Mouse (Mus musculus): Measurements from ENCODE around the gene Galr3. TPM values are rescaled to one million over a fixed set of nuclear protein-coding genes. Genes with fewer than 3 reads are reported as not detected.

The Galr3 gene
- total RNA-seq, 1 experiment from 2014 or later, result 1.4 TPM

GRCm38 (mm10) chr15:79050964-79051363 lies 9.3 kb downstream of the Galr3 start:
- no peak for ATAC-seq (replicated peaks; ENCODE audit: low read depth, poor library complexity, severe bottlenecking)

DNA sequence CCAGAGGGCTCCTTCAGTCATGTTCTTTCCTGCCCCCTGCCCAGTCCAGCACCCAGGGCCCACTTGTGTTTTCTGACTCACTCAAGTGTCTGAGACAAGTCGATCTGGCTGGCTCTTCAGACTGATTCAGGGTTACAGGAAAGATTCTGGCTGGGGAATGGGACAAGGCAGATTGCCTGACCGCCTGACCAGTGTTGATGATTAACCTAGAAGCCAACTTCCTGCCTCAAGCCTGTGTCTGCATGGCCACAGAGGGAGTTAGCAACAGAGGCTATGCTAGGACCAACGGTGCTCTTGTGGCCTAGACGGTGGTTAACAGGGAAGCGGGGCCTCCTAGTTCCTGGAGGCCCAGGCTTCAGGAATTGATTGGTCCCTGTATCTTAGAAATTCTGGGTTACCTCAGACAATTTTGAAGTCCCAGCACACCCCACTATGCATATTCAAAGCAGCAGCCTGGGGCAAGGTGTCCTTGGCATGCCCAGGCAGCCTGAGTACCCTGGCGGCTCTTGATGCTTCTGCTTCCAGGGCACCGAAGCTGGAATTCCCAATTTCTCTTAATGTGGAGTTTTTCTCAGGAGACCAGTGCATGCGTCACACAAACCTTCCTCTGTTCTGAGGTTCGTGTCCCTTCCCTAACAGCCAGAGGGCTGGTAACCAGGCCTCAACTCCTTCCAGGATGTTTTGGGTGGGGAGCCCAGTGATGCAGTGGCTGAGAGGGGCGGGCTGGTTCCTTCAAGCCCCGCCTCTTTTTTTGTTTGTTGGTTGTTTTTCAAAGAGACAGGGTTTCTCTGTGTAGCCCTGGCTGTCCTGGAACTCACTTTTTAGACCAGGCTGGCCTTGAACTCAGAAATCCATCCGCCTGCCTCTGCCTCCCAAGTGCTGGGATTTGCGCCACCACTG lies 10.0 kb downstream of the Galr3 start:
- ATAC-seq (replicated peaks; ENCODE audit: low read depth, poor library complexity, severe bottlenecking), result peak; percentile 42

DNA sequence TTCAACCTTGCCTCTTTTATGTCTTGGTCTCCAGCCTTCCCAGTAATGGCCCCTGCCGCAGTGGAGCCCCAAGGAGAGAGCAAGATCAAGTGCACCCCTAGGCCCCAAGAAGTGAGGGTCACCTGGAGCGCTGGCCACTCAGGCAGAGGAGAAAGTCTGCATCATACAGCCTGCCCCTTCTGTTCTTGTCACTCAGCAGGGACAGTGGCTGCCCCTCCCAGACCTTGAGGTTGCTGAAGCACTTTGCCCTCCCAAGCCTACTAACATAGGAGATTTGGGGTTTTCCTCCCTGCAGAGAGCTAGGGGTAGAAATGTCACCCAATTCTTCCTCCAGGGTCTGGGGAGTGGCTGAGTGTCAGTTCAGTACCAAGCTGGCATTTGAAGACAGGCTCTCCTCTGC lies 10.7 kb downstream of the Galr3 start:
- no peak for ATAC-seq (replicated peaks; ENCODE audit: low read depth, poor library complexity, severe bottlenecking)

DNA sequence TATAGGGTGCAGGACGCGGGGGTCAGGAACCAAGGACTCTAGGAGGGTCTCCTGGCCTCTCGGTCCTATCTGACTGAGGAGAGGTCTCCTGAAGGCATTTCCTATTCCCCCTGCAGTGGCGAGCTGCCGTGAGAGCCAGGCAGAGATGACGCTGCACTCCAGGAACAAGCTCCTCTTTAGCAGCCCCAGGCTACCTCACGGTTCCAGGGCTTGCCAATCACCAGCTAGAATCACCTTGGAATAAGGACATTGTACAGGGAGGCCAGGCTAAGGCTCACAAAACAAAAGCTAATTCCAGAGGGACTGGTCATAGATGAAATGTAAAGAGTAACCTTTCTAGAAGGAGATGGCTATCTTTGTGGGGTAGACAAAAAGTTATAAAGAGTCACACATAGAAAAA lies 14.9 kb downstream of the Galr3 start:
- ATAC-seq (replicated peaks; ENCODE audit: low read depth, poor library complexity, severe bottlenecking), result no peak

DNA sequence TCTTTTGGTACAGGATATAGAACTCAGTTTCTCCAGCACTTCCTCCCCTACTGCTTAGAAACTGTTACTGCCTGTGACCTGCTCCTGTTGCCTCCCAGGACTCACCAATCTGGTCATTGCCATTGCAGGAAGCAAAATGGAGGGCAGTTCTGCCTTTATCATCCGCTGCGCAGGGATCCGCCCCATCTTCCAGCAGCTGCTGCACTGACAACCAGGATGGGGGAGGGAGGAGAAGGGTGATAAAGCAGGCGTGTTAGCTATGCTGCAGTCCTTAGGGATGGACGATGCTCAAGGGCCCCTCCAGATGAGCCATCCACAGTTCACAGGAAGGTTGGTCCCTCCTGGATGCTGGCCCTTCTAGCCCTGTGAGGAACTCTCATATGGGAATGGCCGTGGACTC lies 16.2 kb downstream of the Galr3 start:
- ATAC-seq (replicated peaks; ENCODE audit: low read depth, poor library complexity, severe bottlenecking), result no peak

DNA sequence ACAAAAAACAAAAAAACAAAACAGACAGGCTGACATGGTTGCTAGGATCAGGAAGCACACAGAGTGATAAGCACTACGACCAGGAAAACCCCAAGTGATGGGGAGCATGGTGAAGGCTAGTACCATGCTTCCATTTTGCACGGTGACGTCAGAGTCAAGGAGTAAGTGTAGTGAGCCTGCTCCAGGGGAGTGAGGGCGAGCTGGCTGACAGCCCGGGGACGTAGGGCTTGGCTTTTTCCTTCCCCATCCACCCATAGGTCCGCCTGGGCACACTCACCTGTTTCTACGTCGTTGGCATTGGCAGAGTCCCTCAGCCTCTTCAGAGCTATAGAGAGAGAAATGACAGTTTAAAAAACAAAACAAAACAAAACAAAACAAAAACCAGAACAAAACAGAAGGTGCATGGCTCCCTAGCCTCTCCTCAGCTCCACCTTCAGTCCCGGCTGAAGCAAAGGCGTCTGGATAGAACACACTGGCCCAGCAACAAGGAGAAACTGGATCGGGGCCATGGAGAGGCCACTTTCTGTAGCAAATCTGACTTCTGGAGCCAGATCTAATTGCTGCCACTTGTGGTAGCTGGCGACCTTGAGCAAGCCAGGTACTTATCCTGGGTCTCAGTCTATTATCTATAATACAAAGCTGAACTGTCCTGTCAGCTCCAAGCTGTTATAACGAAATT lies 19.3 kb downstream of the Galr3 start:
- ATAC-seq (replicated peaks; ENCODE audit: low read depth, poor library complexity, severe bottlenecking), result no peak

GRCm38 (mm10) chr15:79062376-79063159 lies 20.9 kb downstream of the Galr3 start, which contains the start of gene Ankrd54:
TSS of gene Ankrd54 (minus strand) at chr15:79062893.
- ATAC-seq (replicated peaks; ENCODE audit: low read depth, poor library complexity, severe bottlenecking), result peak; percentile 97

GRCm38 (mm10) chr15:79063160-79063740 lies 21.6 kb downstream of the Galr3 start:
- ATAC-seq (replicated peaks; ENCODE audit: low read depth, poor library complexity, severe bottlenecking), result no peak

GRCm38 (mm10) chr15:79065086-79065770 lies 23.5 kb downstream of the Galr3 start:
- no peak for ATAC-seq (replicated peaks; ENCODE audit: low read depth, poor library complexity, severe bottlenecking)

DNA sequence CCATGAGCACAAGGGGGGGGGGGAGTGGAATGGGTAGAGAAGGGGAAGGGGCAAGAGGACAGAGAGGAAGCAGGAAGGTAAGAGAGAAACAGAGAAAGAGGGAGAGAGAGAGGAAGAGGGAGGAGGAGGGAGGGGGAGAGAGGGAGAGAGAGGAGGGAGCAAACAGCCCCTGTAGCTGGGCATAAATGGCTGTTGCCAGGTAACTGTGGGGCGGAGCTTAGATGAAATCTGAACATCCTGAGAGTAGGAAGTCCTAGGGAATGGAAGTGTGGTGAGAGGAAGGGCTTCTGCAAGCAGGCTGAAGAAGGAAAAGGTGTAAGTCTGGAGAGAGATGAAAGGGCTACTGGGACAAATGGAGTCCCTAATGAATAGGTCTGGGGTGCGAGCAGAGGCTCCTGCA lies 24.6 kb downstream of the Galr3 start:
- no peak for ATAC-seq (replicated peaks; ENCODE audit: low read depth, poor library complexity, severe bottlenecking)

- no peak for ATAC-seq (replicated peaks; ENCODE audit: low read depth, poor library complexity, severe bottlenecking)
These were observed 25.9 kb downstream of the Galr3 start for GRCm38 (mm10) chr15:79067631-79068030.

- ATAC-seq (replicated peaks; ENCODE audit: low read depth, poor library complexity, severe bottlenecking), result no peak
These were observed 26.7 kb downstream of the Galr3 start for GRCm38 (mm10) chr15:79068416-79068815.

DNA sequence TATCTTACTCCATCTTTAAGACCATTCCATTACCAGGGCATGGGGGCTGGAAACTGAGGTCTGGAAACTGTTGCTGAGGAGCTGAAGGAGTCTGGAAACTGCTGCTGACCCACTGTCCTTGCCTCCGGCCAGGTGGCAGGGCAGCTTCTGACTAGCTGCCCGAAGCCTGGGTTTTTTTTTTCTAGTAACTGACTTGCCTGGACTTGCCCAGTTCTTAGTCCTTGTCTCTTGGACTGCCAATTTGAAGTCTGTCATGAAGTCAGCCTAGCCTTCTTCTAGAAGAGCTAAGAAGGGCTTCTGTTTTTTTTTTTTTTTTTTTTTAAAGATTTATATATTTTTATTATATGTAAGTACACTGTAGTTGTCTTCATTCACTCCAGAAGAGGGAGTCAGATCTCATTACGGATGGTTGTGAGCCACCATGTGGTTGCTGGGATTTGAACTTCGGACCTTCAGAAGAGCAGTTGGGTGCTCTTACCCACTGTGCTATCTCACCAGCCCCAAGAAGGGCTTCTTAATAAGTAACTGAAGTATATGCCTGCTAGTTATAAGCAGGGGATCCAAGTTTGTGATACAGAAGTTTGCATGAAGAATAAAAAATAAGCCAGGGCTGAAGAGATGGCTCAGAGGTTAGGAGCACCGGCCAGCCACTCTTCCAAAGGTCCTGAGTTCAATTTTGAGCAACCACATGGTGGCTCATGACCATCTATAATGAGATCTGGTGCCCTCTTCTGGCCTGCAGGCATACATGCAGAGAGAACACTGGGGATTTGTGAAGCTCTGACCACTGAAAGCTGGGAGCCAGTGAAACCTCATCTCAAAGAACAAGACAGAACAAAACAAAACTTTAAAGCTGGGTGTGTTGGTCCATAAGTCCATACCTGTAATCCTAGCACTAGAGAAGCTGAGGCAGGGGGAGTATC lies 29.7 kb downstream of the Galr3 start:
- no peak for ATAC-seq (replicated peaks; ENCODE audit: low read depth, poor library complexity, severe bottlenecking)

- no peak for ATAC-seq (replicated peaks; ENCODE audit: low read depth, poor library complexity, severe bottlenecking)
These were observed 32.1 kb downstream of the Galr3 start for GRCm38 (mm10) chr15:79073752-79074151.

DNA sequence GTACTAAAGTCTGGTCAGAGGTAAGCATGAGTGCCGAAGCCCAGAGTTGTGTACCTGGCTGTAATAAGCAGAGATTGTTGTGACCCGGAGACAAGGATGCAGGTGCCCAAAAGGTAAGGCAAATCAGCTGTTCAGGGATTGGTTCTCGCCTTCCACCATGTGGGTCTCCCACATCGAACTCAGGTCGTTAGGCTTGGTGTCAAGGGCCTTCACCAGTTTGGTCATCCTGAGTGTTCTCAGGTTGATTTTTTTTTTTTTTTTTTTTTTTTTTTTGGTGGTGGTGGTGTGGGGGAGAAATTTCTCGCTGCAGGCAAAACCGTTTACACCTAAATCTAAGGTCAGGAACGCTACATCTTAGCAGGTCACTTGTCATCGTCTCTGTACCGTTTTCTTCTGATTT lies 32.8 kb downstream of the Galr3 start:
- no peak for ATAC-seq (replicated peaks; ENCODE audit: low read depth, poor library complexity, severe bottlenecking)

- ATAC-seq (replicated peaks; ENCODE audit: low read depth, poor library complexity, severe bottlenecking), result peak; percentile 95
These were observed 33.3 kb downstream of the Galr3 start, which contains the start of gene Eif3l for GRCm38 (mm10) chr15:79074913-79075532. TSS of gene Eif3l (plus strand) at chr15:79075179.

- ATAC-seq (replicated peaks; ENCODE audit: low read depth, poor library complexity, severe bottlenecking), result no peak
These were observed 34.1 kb downstream of the Galr3 start for GRCm38 (mm10) chr15:79075658-79076365.
